Mouse (Mus musculus) thymus, adult 2 months (tissue): ENCODE data around the gene Cped1.

ENCODE experiments used
- CTCF ChIP-seq: fragments of 200-500 bp; IDR thresholded peaks from 2 replicates; pipeline ENCODE4 v1.5.1; 2012; ENCODE audit warnings: mild to moderate bottlenecking, control low read depth, low read length, moderate library complexity, borderline replicate concordance; ENCODE audit not compliant: control insufficient read depth, poor library complexity, insufficient read depth; ENCODE audit errors: extremely low read depth
- POLR2A ChIP-seq: fragments of 200-500 bp; IDR thresholded peaks from 2 replicates; pipeline ENCODE4 v1.6.1; 2012; ENCODE audit warnings: mild to moderate bottlenecking, low read length, control low read depth, moderate library complexity; ENCODE audit not compliant: control insufficient read depth, poor library complexity, insufficient read depth; ENCODE audit errors: extremely low read depth

GRCm38 (mm10) chr6:22013394-22013793, 27.7 kb downstream of the Cped1 start:
- TF ChIP-seq CTCF (no peak), POLR2A (no peak)
